Mouse (Mus musculus): ENCODE data around the gene Srgn. TPM values are rescaled to one million over a fixed set of nuclear protein-coding genes. Genes with fewer than 3 reads are reported as not detected.
A peak's percentile ranks its signal among the peaks of the same experiment; 100 is the strongest.

The Srgn gene
- polyA plus RNA-seq, 1 experiment from 2014 or later: 38.8 TPM

- Histone ChIP-seq H3K36me3 (ENCODE audit: control insufficient read depth, insufficient read depth, low read length) (peaks cover 35% of the 10 kb centered on the region), H3K9me3 (ENCODE audit: control insufficient read depth, low read length) (no peaks in the 10 kb centered on the region), H3K27me3 (replicated peaks; ENCODE audit: control insufficient read depth, insufficient read depth, low read length) (no peaks in the 10 kb centered on the region), H3K27ac (replicated peaks; ENCODE audit: low read depth, low read length) (peak within 1 kb of the TSS; percentile 92), H3K4me3 (ENCODE audit: low read depth, low read length) (peak within 1 kb of the TSS; percentile 83), H3K4me2 (ENCODE audit: low read depth, low read length) (peak within 1 kb of the TSS; percentile 57), H3K9ac (ENCODE audit: low read depth, low read length) (peak within 1 kb of the TSS; percentile 95), H3K4me1 (ENCODE audit: control insufficient read depth, insufficient read depth, low read length) (peaks cover 8% of the 10 kb centered on the region)
- under 1% methylated on average over 58 of the region's 73 CpGs for WGBS
- peak; percentile 96 for DNase-seq (ENCODE audit: low spot score)
- peak; percentile 93 for ATAC-seq (ENCODE audit: low read depth)
Observed at GRCm38 (mm10) chr10:62449364-62450279, 77.6 kb downstream of the Srgn start, which contains the start of the genes 4930507D05Rik and Supv3l1. TSS of gene 4930507D05Rik (plus strand) at chr10:62449489. TSS of gene Supv3l1 (minus strand) at chr10:62449738.

Other genes with a start within 250 kb of the Srgn start
- 28.4 and 33.7 TPM in 2 replicates for gene Hk1, start 147.5 kb downstream of the Srgn start, polyA plus RNA-seq (2014; fragmentation: Nextera tagmentation; extraction: Ambion mirVana)
- 0.54 and 0.75 TPM in 2 replicates for gene Hkdc1, start 105.0 kb downstream of the Srgn start, polyA plus RNA-seq (2014; fragmentation: Nextera tagmentation; extraction: Ambion mirVana)
- gene 4930507D05Rik, start 78.0 kb downstream of the Srgn start, polyA plus RNA-seq (2014; fragmentation: Nextera tagmentation; extraction: Ambion mirVana): 0.60 and 0.88 TPM in 2 replicates
- gene Supv3l1, start 77.7 kb downstream of the Srgn start, polyA plus RNA-seq (2014; fragmentation: Nextera tagmentation; extraction: Ambion mirVana): 23.8 and 29.8 TPM in 2 replicates
- gene Vps26a, start 40.6 kb downstream of the Srgn start, polyA plus RNA-seq (2014; fragmentation: Nextera tagmentation; extraction: Ambion mirVana): 71.0 and 75.3 TPM in 2 replicates
- 43.1 and 45.4 TPM in 2 replicates for gene Kif1bp, start 51.0 kb upstream of the Srgn start, polyA plus RNA-seq (2014; fragmentation: Nextera tagmentation; extraction: Ambion mirVana)
- 25.8 and 27.2 TPM in 2 replicates for gene Ddx21, start 74.8 kb upstream of the Srgn start, polyA plus RNA-seq (2014; fragmentation: Nextera tagmentation; extraction: Ambion mirVana)
- 149 and 153 TPM in 2 replicates for gene Ddx50, start 123.8 kb upstream of the Srgn start, polyA plus RNA-seq (2014; fragmentation: Nextera tagmentation; extraction: Ambion mirVana)
- 1.2 and 2.8 TPM in 2 replicates for gene Stox1, start 198.7 kb upstream of the Srgn start, polyA plus RNA-seq (2014; fragmentation: Nextera tagmentation; extraction: Ambion mirVana)